Mouse (Mus musculus) MEL (cell line): Measurements from ENCODE around the gene Tmem91.

Source experiments
- CTCF ChIP-seq, 3 experiments: IDR thresholded peaks in 2 of 3; conservative IDR thresholded peaks in 1 of 3; 2 replicates each; pipeline ENCODE4 v1.5.1; 2011 to 2012; ENCODE audit warnings: low read length in 3 of 3, low read depth in 2 of 3, mild to moderate bottlenecking in 2 of 3, improper control_type of control experiment in 1 of 3, inconsistent platforms in 1 of 3, mixed read lengths in 1 of 3, moderate library complexity in 1 of 3; ENCODE audit not compliant: control insufficient read depth in 1 of 3, insufficient read depth in 1 of 3, poor library complexity in 1 of 3, severe bottlenecking in 1 of 3
- MAX ChIP-seq: IDR thresholded peaks from 2 replicates; pipeline ENCODE4 v1.6.1; 2011; ENCODE audit warnings: low read length, improper control_type of control experiment
- ZC3H11A ChIP-seq: IDR thresholded peaks from 2 replicates; pipeline ENCODE4 v1.6.1; 2012; ENCODE audit warnings: low read depth, mild to moderate bottlenecking, inconsistent platforms, low read length, improper control_type of control experiment

DNA sequence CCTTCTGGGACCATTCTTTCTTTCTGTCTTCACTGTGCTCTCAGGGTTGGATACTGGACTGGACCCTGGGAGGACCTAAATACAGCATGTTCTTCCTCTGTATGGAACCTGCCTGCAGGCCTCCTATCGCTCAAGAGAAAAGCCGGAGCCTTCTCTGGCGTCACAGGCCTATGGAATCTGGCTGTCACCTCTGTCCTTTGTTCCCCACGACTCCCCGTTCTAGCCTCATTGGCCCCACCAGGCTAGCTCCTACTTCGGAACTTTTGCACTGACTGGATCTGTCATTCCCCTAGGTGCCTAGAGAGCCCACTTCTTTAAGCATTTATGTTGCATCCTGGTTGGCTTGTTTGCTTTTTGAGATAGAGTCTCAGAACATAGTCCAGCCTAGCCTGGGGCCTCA, 9.7 kb upstream of the Tmem91 start:
- TF ChIP-seq CTCF (IDR thresholded peaks at IDR 0.05 in 2 of 3, conservative IDR thresholded peaks at IDR 0.05 in 1 of 3; ENCODE audit: control insufficient read depth in 1 of 3, insufficient read depth in 1 of 3, low read depth in 2 of 3, low read length in 3 of 3, poor library complexity in 1 of 3, severe bottlenecking in 1 of 3) (no peak), ZC3H11A (no peak), MAX (no peak)
